Mouse (Mus musculus) G1E-ER4 (cell line): ENCODE results near the gene Diras2. TPM values are rescaled to one million over a fixed set of nuclear protein-coding genes. Genes with fewer than 3 reads are reported as not detected.

ENCODE experiments used
- GATA1 ChIP-seq: IDR thresholded peaks from one replicate; pipeline ENCODE4 v1.8.0; 2012; ENCODE audit warnings: low read length, inconsistent platforms
- polyA plus RNA-seq: library from polyadenylated mRNA; stranded (reverse); fragments of >175 nt; gene quantifications from 2 replicates; pipeline ENCODE4 v1.2.3, GENCODE M21; 2012

Diras2 gene
- polyA plus RNA-seq, 1 experiment = not detected

DNA sequence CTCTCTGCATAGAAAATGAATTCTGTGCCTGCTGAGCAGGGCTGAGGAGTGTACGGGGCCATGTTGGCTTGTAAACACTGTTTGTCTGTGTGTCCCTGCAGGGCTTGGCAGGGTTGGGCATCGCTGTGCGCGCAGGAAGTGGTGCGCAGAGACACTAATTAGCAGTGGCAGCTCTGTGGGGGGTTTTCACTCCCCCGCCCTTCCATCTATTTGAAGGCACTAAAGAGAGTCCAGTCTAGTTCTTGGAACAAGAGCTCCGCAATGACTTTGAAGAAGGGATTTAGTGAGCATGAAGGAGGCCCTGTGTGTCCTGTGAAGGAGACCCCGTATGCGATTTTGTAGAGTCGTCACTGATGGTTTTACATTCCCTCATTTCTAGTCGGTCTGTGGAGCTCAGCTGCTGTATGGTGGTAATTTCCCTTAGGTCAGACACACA lies 73.2 kb downstream of the Diras2 start:
- TF ChIP-seq GATA1 = no peak

DNA sequence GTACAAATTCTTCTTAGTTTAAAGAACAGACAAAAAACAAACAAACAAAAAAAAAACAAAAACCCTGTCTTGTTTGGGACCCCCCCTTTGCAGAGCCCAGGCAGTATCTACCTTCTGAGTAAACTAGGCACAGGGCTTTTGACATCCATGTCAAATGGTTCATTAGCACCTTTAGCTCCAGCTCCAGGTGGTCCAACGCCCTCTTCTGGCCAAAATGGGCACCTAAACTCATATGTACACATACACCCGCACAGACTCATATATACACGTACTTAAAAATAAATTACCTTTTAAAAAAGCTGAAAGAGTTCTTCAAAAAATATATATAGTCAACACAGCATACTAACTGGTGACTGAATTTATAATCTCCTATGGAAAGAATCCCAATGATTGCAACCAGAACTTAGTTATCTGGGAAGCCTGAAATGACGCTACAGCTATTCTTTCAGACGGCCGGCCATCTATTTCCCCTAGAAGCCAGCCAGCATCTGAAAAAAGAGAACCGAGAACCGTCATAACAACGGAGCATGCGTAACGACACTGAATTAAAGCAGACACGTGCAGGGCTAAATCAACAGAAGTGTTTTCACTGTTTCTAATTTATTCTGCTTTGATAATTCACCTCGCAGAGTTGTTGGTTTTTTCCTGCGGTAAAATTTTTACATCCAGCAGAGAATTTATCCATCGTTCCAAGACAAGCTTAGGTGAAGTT lies 73.7 kb downstream of the Diras2 start:
- no peak for TF ChIP-seq GATA1

DNA sequence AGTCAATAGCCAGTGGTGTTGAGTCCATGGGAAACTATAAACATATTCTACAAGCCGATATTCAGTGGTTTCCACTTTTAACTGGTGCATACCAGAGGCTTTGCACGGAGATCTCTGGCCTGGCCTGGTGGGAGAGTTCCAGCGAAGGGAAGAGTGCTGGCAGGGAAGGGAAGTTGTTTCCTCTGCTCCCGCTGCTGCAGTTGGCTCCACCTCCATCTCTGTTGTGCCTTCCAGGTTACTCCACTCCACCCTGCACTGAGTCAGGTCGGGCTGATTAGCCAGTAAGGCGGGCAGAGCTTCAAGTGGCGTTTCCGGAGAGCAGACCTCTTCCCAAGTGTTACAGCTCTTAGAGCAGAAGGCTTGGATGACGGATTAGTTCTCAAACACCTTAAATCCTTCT lies 75.8 kb downstream of the Diras2 start:
- TF ChIP-seq GATA1 = no peak

DNA sequence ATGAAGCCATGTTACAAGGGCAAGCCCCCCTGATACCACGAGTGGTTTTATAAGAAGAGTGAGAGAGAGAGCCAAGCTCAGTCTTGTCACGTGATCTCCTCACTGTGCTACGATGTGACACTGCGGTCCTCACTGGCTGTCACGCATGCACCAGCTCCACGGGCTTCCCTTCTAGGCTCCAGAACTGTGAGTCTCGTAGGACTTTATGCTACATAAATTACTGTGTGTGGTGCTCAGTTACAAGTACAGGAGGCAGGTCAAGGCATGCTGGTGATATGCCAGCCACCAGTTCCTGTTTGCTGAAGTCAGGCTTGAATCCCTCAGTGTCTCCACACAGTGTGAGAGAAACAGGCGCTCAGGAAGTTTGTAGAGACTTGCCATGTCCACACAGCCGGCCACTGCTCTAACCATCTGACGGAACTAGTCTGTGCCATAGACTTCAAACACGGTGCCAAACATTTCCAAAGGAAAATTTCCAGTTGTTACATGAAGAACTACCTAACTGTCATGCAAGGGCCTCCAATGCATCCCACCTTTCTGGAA lies 76.3 kb downstream of the Diras2 start:
- no peak for TF ChIP-seq GATA1

Other genes with a start within 250 kb of the Diras2 start
- gene Syk, start 51.9 kb upstream of the Diras2 start, polyA plus RNA-seq = not detected in 2 replicates